In the genomic region with DNA sequence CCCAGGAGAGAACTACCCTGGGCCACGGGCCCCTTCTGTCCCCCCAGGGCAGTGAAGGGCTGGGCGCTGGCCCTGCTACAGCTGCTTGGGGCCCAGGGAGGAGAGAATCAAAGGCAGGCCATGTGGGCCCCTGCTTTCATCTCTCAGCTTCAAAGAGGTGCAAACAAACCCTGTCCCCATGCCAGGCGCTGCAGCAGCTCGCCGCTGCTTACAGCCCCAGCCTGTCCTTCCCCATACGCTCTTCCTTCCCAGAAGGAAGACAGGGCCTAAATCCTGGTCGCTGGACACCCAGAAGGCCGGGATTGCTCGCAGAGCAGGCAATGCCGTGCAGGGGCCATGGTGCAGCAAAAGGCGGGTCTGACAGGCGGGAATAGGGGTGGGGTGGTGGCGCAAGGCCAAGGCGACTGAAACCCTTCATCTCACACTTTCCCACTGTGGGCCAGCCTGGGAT, we compare ENCODE assay signal across 11 mouse cellular contexts. TPM values are rescaled to one million over a fixed set of nuclear protein-coding genes. Genes with fewer than 3 reads are reported as not detected.
DNase-seq lines count a peak whose midpoint lies in the region; ATAC-seq lines count a peak whose summit lies in the region.
"Had no signal": no experiment of that assay in that cellular context is flagged by ENCODE, and none has a peak within 500 bp of the region (broad histone marks: within the 10 kb centered on the region; RNA-seq: fewer than 3 reads in every experiment).

No protein-coding gene starts in this region.

- H3K27ac ChIP-seq in hindbrain, embryonic 13.5 days: no peak overlapping the region
- no peak overlapping the region for H3K27ac ChIP-seq in hindbrain, embryonic 11.5 days (ENCODE audit: low read depth, low read length)
- no peak overlapping the region; the same call in 1 of the 2 replicates for H3K27ac ChIP-seq in intestine, embryonic 14.5 days (ENCODE audit: low read depth)

- peaks cover 8% of the 10 kb centered on the region for H3K4me1 ChIP-seq in hindbrain, embryonic 13.5 days (replicated peaks)
- peaks cover 4% of the 10 kb centered on the region; the same call in 1 of the 2 replicates for H3K4me1 ChIP-seq in hindbrain, embryonic 11.5 days (replicated peaks; ENCODE audit: control insufficient read depth, insufficient read depth, low read length)
- H3K4me1 ChIP-seq in intestine, embryonic 14.5 days (replicated peaks; ENCODE audit: control insufficient read depth, insufficient read depth, low read length): peaks cover 8% of the 10 kb centered on the region; the same call in 1 of the 2 replicates

- no peak overlapping the region for H3K4me3 ChIP-seq in hindbrain, embryonic 13.5 days
- H3K4me3 ChIP-seq in hindbrain, embryonic 11.5 days (ENCODE audit: low read depth, low read length): no peak overlapping the region
- no peak overlapping the region for H3K4me3 ChIP-seq in intestine, embryonic 14.5 days (ENCODE audit: low read depth, low read length)

- H3K9me3 ChIP-seq in hindbrain, embryonic 13.5 days: no peaks in the 10 kb centered on the region
- H3K9me3 ChIP-seq in hindbrain, embryonic 11.5 days (ENCODE audit: control insufficient read depth, low read length): no peaks in the 10 kb centered on the region
- H3K9me3 ChIP-seq in intestine, embryonic 14.5 days (ENCODE audit: control insufficient read depth, low read length): peaks cover under 1% of the 10 kb centered on the region; the same call in 1 of the 2 replicates

- WGBS in hindbrain, embryonic 13.5 days: 37% methylated on average over 14 of the region's 14 CpGs
- WGBS in hindbrain, embryonic 11.5 days: 35% methylated on average over 14 of the region's 14 CpGs
- 22% methylated on average over 14 of the region's 14 CpGs for WGBS in intestine, embryonic 14.5 days

- peaks cover 53% of the 10 kb centered on the region for H3K27me3 ChIP-seq in hindbrain, embryonic 13.5 days
- no peaks in the 10 kb centered on the region for H3K27me3 ChIP-seq in hindbrain, embryonic 11.5 days (ENCODE audit: control insufficient read depth, insufficient read depth, low read length)
- no peaks in the 10 kb centered on the region for H3K27me3 ChIP-seq in intestine, embryonic 14.5 days (replicated peaks; ENCODE audit: control insufficient read depth, insufficient read depth, low read length)

- ATAC-seq in hindbrain, embryonic 13.5 days (ENCODE audit: low FRiP score): no peak
- ATAC-seq in hindbrain, embryonic 11.5 days (ENCODE audit: low FRiP score): no peak
- ATAC-seq in intestine, embryonic 14.5 days (replicated peaks; ENCODE audit: low FRiP score, low TSS enrichment, low read depth): peak; percentile 26; the same call in 1 of the 2 replicates

- no peak for DNase-seq in hindbrain, embryonic 11.5 days (ENCODE audit: low spot score)
- DNase-seq in testis, postnatal 10 days (ENCODE audit: low spot score): peak; percentile 44
- no peak for DNase-seq in testis, postnatal 14 days (ENCODE audit: low spot score)
- no peak for DNase-seq in intestine, embryonic 14.5 days (ENCODE audit: low spot score)
- DNase-seq in cerebellum, adult 8-10 months: no peak
- no peak for DNase-seq in layer of hippocampus, postnatal 36 days
- DNase-seq: gastrocnemius, postnatal 14 days; kidney, postnatal 25 days had no signal

- H3K36me3 ChIP-seq in hindbrain, embryonic 13.5 days: no peaks in the 10 kb centered on the region
- no peaks in the 10 kb centered on the region for H3K36me3 ChIP-seq in hindbrain, embryonic 11.5 days (ENCODE audit: control insufficient read depth, insufficient read depth, low read length)
- H3K36me3 ChIP-seq in intestine, embryonic 14.5 days (ENCODE audit: control insufficient read depth, insufficient read depth, low read length): no peaks in the 10 kb centered on the region
- H3K36me3 ChIP-seq: G1E had no signal

- no peak overlapping the region for H3K4me2 ChIP-seq in hindbrain, embryonic 13.5 days
- H3K4me2 ChIP-seq in hindbrain, embryonic 11.5 days (replicated peaks; ENCODE audit: low read depth, low read length): no peak overlapping the region
- no peak overlapping the region for H3K4me2 ChIP-seq in intestine, embryonic 14.5 days (ENCODE audit: low read length)

- peak overlapping the region; percentile 35 for H3K9ac ChIP-seq in hindbrain, embryonic 13.5 days
- H3K9ac ChIP-seq in hindbrain, embryonic 11.5 days (ENCODE audit: low read depth, low read length): no peak overlapping the region
- no peak overlapping the region for H3K9ac ChIP-seq in intestine, embryonic 14.5 days (ENCODE audit: low read length)

RNA-seq across cellular contexts. Expression of a gene that starts 43.4 kb away (rescaled TPM):
- not detected in 2 replicates for polyA plus RNA-seq in hindbrain, embryonic 13.5 days (2015; fragmentation: Nextera tagmentation; extraction: Ambion mirVana)
- polyA plus RNA-seq in hindbrain, embryonic 11.5 days (2014; fragmentation: Nextera tagmentation; extraction: Ambion mirVana): not detected in 2 replicates
- not detected in 2 replicates for polyA plus RNA-seq in intestine, embryonic 14.5 days (2014; fragmentation: Nextera tagmentation; extraction: Ambion mirVana)
- total RNA-seq in layer of hippocampus, postnatal 36 days (2021): not detected
- total RNA-seq: G1E; megakaryocyte-erythroid progenitor cell, adult 5-6 weeks had no signal
- polyA plus RNA-seq: G1E had no signal

RNA-seq across cellular contexts. Expression of a gene that starts 59.7 kb away (rescaled TPM):
- 238 and 243 TPM in 2 replicates for polyA plus RNA-seq in hindbrain, embryonic 13.5 days (2015; fragmentation: Nextera tagmentation; extraction: Ambion mirVana)
- 199 and 210 TPM in 2 replicates for polyA plus RNA-seq in hindbrain, embryonic 11.5 days (2014; fragmentation: Nextera tagmentation; extraction: Ambion mirVana)
- 137 and 153 TPM in 2 replicates for polyA plus RNA-seq in intestine, embryonic 14.5 days (2014; fragmentation: Nextera tagmentation; extraction: Ambion mirVana)
- 100 to 1,000 TPM; 218 to 224 TPM for total RNA-seq in layer of hippocampus, postnatal 36 days (2021)
